Comparison of ENCODE assay signal across 14 mouse cellular contexts in genomic region chr17:47422616-47423015, GRCm38 (mm10). TPM values are rescaled to one million over a fixed set of nuclear protein-coding genes. Genes with fewer than 3 reads are reported as not detected.
"Had no signal": no experiment of that assay in that cellular context is flagged by ENCODE, and none has a peak within 500 bp of the region (broad histone marks: within the 10 kb centered on the region; RNA-seq: fewer than 3 reads in every experiment).

No protein-coding gene starts in this region.

RNA-seq across cellular contexts. Expression of gene AI661453, which starts 13.8 kb away (rescaled TPM):
- polyA plus RNA-seq: inflammation-experienced regulatory T-cells, adult 6 months had no signal

RNA-seq across cellular contexts. Expression of gene 1700001C19Rik, which starts 14.6 kb away (rescaled TPM):
- total RNA-seq: heart, postnatal 10 days; heart, postnatal 14 days; heart, postnatal 25 days; heart, postnatal 36 days; layer of hippocampus, adult 18-20 months; layer of hippocampus, adult 2 months; layer of hippocampus, postnatal 14 days; layer of hippocampus, postnatal 25 days; layer of hippocampus, postnatal 36 days; left cerebral cortex, adult 2 months had no signal
- polyA plus RNA-seq: inflammation-experienced regulatory T-cells, adult 6 months; kidney, embryonic 16.5 days had no signal

RNA-seq across cellular contexts. Expression of gene Guca1a, which starts 22.2 kb away (rescaled TPM):
- total RNA-seq: heart, postnatal 36 days; layer of hippocampus, postnatal 36 days; left cerebral cortex, adult 2 months had no signal
- polyA plus RNA-seq: inflammation-experienced regulatory T-cells, adult 6 months had no signal

RNA-seq across cellular contexts. Expression of gene Guca1b, which starts 37.4 kb away (rescaled TPM):
- total RNA-seq: hematopoietic stem cell, adult 5-6 weeks; hindbrain, postnatal 0 days had no signal
